Mouse (Mus musculus) liver, embryonic 16.5 days (tissue): ENCODE data around the gene Stard13. TPM values are rescaled to one million over a fixed set of nuclear protein-coding genes. Genes with fewer than 3 reads are reported as not detected.

ENCODE experiments used
- ATAC-seq: fragments of 200-750 bp; cut with Nextera tagmentation; 2 replicates; pipeline ENCODE4 v1.8.0; 2017; ENCODE audit warnings: low read depth, mild to moderate bottlenecking, moderate number of reproducible peaks, moderate library complexity
- H3K27ac ChIP-seq: fragments of 300-500 bp; sonication (generic); 2 replicates; pipeline ENCODE4 v1.5.1; 2014; ENCODE audit warnings: mild to moderate bottlenecking, low read length
- H3K27me3 ChIP-seq: fragments of 300-500 bp; sonication (generic); 2 replicates; pipeline ENCODE4 v1.6.1; 2014; ENCODE audit warnings: low read depth, low read length, mixed read lengths; ENCODE audit not compliant: control insufficient read depth, insufficient read depth
- H3K36me3 ChIP-seq: fragments of 300-500 bp; sonication (generic); 2 replicates; pipeline ENCODE4 v1.6.1; 2014; ENCODE audit warnings: mild to moderate bottlenecking; ENCODE audit not compliant: control insufficient read depth, insufficient read depth
- H3K4me1 ChIP-seq: fragments of 300-500 bp; sonication (generic); 2 replicates; pipeline ENCODE4 v1.6.1; 2014; ENCODE audit warnings: low read depth, low read length, mixed read lengths; ENCODE audit not compliant: control insufficient read depth
- H3K4me2 ChIP-seq: fragments of 300-500 bp; sonication (generic); 2 replicates; pipeline ENCODE4 v1.6.1; 2014; ENCODE audit warnings: low read depth, low read length, mixed read lengths
- H3K4me3 ChIP-seq: fragments of 300-500 bp; sonication (generic); 2 replicates; pipeline ENCODE4 v1.5.1; 2014; ENCODE audit warnings: low read depth, mild to moderate bottlenecking, low read length
- H3K9ac ChIP-seq: fragments of 300-500 bp; sonication (generic); 2 replicates; pipeline ENCODE4 v1.6.1; 2014; ENCODE audit warnings: low read depth, low read length
- H3K9me3 ChIP-seq: fragments of 300-500 bp; sonication (generic); replicated peaks from 2 replicates; pipeline ENCODE4 v1.6.1; 2016; ENCODE audit warnings: low read length; ENCODE audit not compliant: control insufficient read depth
- WGBS: fragments of 180-500 bp; shearing (Covaris S2); extraction: QIAGEN DNeasy Blood & Tissue Kit; methylation state at CpG from one replicate; pipeline ENCODE4 v1.1.7; 2014; ENCODE audit not compliant: insufficient replicate concordance; 5-methylcytosine and 5-hydroxymethylcytosine counted together
- polyA plus RNA-seq: library from polyadenylated mRNA; unstranded; fragments of >200 nt; fragmentation: Nextera tagmentation; extraction: Ambion mirVana; gene quantifications from 2 replicates; pipeline ENCODE4 v1.2.1, GENCODE M21; 2015

Stard13 gene
- polyA plus RNA-seq, 1 experiment from 2014 or later = 1.4 TPM

DNA sequence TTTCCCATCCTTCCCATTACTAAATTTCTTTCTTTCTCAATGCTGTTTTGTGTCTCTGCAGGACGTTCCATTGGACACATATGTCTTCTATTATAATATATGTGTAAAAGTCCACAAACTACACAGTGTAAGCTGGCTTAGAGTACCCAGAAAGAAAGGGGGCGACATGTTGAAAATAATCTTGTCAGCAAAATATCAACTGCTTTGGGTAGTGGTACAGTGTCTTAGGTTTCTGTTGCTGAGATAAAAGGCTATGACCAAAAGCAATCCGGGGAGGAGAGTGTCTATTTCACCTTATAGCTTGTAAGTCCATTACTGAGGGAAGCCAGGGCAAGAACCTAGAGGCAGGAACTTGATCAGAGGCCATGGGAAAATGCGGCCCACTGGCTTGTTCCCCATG, 99.4 kb downstream of the Stard13 start:
- Histone ChIP-seq H3K27me3 (no peaks in the 10 kb centered on the region), H3K4me2 (no peak overlapping the region), H3K9ac (no peak overlapping the region), H3K4me1 (no peaks in the 10 kb centered on the region; the same call in 1 of the 2 replicates), H3K9me3 (no peaks in the 10 kb centered on the region), H3K36me3 (no peaks in the 10 kb centered on the region), H3K4me3 (no peak overlapping the region), H3K27ac (no peak overlapping the region)
- 73% methylated on average over 4 of the region's 4 CpGs for WGBS
- ATAC-seq = no peak

DNA sequence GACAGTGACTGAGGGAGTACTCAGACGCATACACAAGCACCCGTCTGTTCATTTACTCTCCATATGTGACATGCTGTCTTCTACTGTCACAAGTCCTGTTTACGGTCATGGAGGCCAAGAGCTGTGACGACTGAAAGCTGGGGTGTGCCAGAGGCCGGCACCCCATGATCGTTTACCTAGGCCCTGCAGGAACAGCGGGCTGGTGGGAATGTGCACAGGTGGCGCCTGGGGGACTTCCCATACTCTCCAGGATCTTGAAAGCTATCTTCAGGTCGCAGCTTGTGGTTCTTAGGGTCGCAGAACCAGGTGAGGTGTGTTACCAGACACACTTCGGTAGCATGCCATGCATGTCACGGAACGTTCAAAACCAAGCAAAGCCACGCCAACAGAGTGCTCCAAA, 99.9 kb downstream of the Stard13 start:
- ATAC-seq = no peak

DNA sequence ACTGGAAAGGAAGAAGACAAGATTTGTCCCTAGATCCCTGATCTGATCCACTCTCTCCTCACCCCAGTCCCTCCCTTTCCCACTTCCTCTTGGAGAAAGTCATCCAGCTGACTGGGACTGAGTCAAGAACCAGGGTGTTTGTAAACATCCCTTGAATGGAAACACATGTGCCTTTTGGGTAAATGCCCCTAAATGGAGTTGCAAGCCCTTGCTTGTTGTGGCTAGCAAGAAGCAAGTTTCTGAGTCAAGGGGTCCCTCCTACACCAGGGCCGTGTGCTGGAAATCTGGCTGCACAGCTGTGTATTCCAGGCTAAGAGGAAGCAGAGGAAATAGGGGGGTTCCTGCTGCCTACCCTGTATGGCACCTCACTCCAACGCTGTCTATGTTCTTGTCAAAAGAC, 103.9 kb downstream of the Stard13 start:
- no peak for ATAC-seq
- 20% methylated on average over 2 of the region's 2 CpGs for WGBS
- H3K27me3 ChIP-seq = no peaks in the 10 kb centered on the region
- no peak overlapping the region for H3K4me3 ChIP-seq
- no peak overlapping the region for H3K27ac ChIP-seq
- no peaks in the 10 kb centered on the region for H3K4me1 ChIP-seq
- H3K9me3 ChIP-seq = no peaks in the 10 kb centered on the region
- no peak overlapping the region for H3K9ac ChIP-seq
- H3K36me3 ChIP-seq = no peaks in the 10 kb centered on the region
- H3K4me2 ChIP-seq = no peak overlapping the region

More for the DNA sequence above, 99.9 kb downstream of the Stard13 start:
- no peaks in the 10 kb centered on the region for H3K36me3 ChIP-seq
- no peaks in the 10 kb centered on the region; the same call in 1 of the 2 replicates for H3K4me1 ChIP-seq
- no peaks in the 10 kb centered on the region for H3K9me3 ChIP-seq
- H3K27me3 ChIP-seq = no peaks in the 10 kb centered on the region
- no peak overlapping the region for H3K4me2 ChIP-seq
- no peak overlapping the region for H3K9ac ChIP-seq
- 75% methylated on average over 14 of the region's 14 CpGs for WGBS
- H3K4me3 ChIP-seq = no peak overlapping the region
- no peak overlapping the region for H3K27ac ChIP-seq

GRCm38 (mm10) chr5:151127298-151127717, 106.3 kb downstream of the Stard13 start:
- no peaks in the 10 kb centered on the region for H3K36me3 ChIP-seq
- no peak overlapping the region for H3K27ac ChIP-seq
- H3K27me3 ChIP-seq = no peaks in the 10 kb centered on the region
- no peak overlapping the region for H3K4me3 ChIP-seq
- 17% methylated on average over 6 of the region's 6 CpGs for WGBS
- no peaks in the 10 kb centered on the region for H3K4me1 ChIP-seq
- no peak overlapping the region for H3K4me2 ChIP-seq
- no peak overlapping the region for H3K9ac ChIP-seq
- ATAC-seq = no peak
- no peaks in the 10 kb centered on the region for H3K9me3 ChIP-seq

DNA sequence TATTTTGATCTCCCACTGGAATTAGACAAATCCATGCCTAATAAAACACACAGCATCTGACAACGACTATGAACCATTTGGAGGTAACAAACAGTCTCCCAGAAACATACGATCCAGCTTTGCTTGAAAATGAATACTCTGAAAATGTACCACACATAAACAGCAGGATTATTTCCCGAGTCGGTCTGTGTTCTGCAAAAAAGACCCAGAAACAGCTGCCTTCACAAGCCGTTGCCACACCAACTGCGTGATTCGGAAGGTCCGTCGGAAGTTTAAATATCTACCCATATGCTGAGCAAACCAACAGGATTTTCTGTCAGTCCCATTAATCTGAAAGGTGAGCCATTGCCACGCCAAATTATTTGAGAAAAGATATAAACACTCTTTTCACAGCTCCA, 107.0 kb downstream of the Stard13 start:
- H3K4me3 ChIP-seq = no peak overlapping the region
- no peaks in the 10 kb centered on the region for H3K4me1 ChIP-seq
- H3K27ac ChIP-seq = no peak overlapping the region
- H3K36me3 ChIP-seq = no peaks in the 10 kb centered on the region
- ATAC-seq = no peak
- H3K27me3 ChIP-seq = no peaks in the 10 kb centered on the region
- H3K4me2 ChIP-seq = no peak overlapping the region
- no peak overlapping the region for H3K9ac ChIP-seq
- H3K9me3 ChIP-seq = no peaks in the 10 kb centered on the region
- 54% methylated on average over 10 of the region's 10 CpGs for WGBS

GRCm38 (mm10) chr5:151125985-151126607, 107.5 kb downstream of the Stard13 start:
- no peak overlapping the region for H3K4me2 ChIP-seq

DNA sequence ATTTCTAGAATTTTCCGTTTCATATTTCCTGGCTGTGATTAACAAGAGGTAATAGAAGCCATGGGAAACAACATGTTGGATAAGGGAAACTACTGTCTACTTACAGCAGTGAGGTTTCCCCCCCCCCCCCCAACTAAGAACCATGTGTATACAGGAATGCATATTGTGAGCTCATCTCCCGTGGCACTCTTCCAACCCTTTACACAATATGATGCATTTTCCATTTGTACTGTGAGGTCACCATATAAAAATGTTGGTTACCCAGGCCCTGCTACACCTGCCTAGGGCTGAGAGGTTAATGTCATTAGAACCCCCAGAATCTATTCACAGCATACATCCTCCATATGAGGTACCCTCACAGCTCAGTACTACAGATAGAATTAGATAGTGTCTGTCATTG, 115.8 kb downstream of the Stard13 start:
- WGBS = 61% methylated on average over 2 of the region's 2 CpGs
- no peaks in the 10 kb centered on the region for H3K36me3 ChIP-seq
- no peaks in the 10 kb centered on the region for H3K27me3 ChIP-seq
- no peaks in the 10 kb centered on the region for H3K4me1 ChIP-seq
- no peaks in the 10 kb centered on the region for H3K9me3 ChIP-seq
- no peak overlapping the region for H3K4me2 ChIP-seq
- ATAC-seq = no peak
- H3K9ac ChIP-seq = no peak overlapping the region
- no peak overlapping the region for H3K27ac ChIP-seq
- no peak overlapping the region for H3K4me3 ChIP-seq

More at GRCm38 (mm10) chr5:151125985-151126607, 107.5 kb downstream of the Stard13 start:
- Histone ChIP-seq H3K36me3 (no peaks in the 10 kb centered on the region), H3K27ac (no peak overlapping the region), H3K4me3 (no peak overlapping the region), H3K9ac (no peak overlapping the region), H3K27me3 (no peaks in the 10 kb centered on the region), H3K4me1 (no peaks in the 10 kb centered on the region), H3K9me3 (no peaks in the 10 kb centered on the region)
- no peak for ATAC-seq
- WGBS = 61% methylated on average over 6 of the region's 6 CpGs

DNA sequence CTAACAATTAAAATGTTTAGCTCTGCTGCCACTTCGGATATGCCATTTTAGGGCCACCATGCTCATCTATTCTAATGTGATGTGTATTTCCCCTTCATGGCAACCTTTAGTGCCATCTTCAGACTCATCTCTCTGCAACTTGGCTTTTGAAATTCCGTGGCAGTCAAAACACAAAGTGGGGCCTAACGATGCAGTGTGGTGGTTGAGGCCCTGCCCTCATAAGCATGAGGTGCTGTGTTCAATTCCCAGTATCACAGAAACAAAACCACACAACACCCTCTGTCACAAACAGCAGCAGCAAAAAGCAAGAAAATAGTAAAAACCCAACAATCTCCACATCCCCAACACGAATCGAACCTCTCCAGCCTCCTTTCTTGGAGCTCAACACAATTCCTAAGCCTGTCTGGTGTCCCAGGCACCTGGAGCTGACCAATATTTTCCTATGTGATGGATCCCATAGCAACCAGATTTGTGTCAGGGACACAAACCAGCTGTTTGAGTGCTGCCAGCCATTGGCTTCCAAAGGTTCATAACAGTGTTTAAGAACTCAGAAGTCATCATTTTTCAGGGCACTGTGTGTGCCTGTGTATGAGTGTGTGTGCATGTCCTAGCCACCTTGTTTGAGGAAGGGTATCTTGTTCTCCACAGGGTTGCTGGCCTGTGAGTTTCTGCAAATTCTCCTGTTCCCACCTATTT, 117.3 kb downstream of the Stard13 start:
- no peak overlapping the region for H3K27ac ChIP-seq
- no peak overlapping the region for H3K9ac ChIP-seq
- H3K4me2 ChIP-seq = no peak overlapping the region
- ATAC-seq = no peak
- 66% methylated on average over 5 of the region's 5 CpGs for WGBS
- H3K4me1 ChIP-seq = no peaks in the 10 kb centered on the region
- H3K27me3 ChIP-seq = no peaks in the 10 kb centered on the region
- no peaks in the 10 kb centered on the region for H3K36me3 ChIP-seq
- no peaks in the 10 kb centered on the region for H3K9me3 ChIP-seq
- no peak overlapping the region for H3K4me3 ChIP-seq

GRCm38 (mm10) chr5:151112743-151113142, 120.9 kb downstream of the Stard13 start:
- Histone ChIP-seq H3K4me1 (no peaks in the 10 kb centered on the region), H3K27me3 (no peaks in the 10 kb centered on the region)
- 70% methylated on average over 9 of the region's 9 CpGs for WGBS

More at GRCm38 (mm10) chr5:151112743-151113142, 120.9 kb downstream of the Stard13 start:
- no peak overlapping the region for H3K4me2 ChIP-seq
- H3K9me3 ChIP-seq = no peaks in the 10 kb centered on the region
- no peak overlapping the region for H3K9ac ChIP-seq
- no peak for ATAC-seq
- H3K36me3 ChIP-seq = no peaks in the 10 kb centered on the region
- no peak overlapping the region for H3K27ac ChIP-seq
- H3K4me3 ChIP-seq = no peak overlapping the region
